Mouse (Mus musculus) limb, embryonic 10.5 days (tissue): ENCODE measurements at regions not wholly inside any gene's neighbourhood (a gene's known extent, or its start where the extent isn't known, plus 50 kb on each side); places are given as distances from the start of the nearest gene placed in this dataset.
"Not testable (repeated sequence)": the region's sequence is repeated elsewhere in the genome, so short reads cannot be mapped to it uniquely, and the experiment has no call there.

Experiments
- DNase-seq: peaks from one replicate; pipeline ENCODE4 v3.0.0-alpha.2; 2017; ENCODE audit warnings: low spot score
- H3K27ac ChIP-seq: fragments of 300-500 bp; sonication (generic); 2 replicates; pipeline ENCODE4 v1.5.1; 2016; ENCODE audit warnings: mild to moderate bottlenecking
- H3K27me3 ChIP-seq: fragments of 300-500 bp; sonication (generic); 2 replicates; pipeline ENCODE4 v1.6.1; 2016; ENCODE audit warnings: low read depth, mild to moderate bottlenecking; ENCODE audit not compliant: poor library complexity, severe bottlenecking
- H3K36me3 ChIP-seq: fragments of 300-500 bp; sonication (generic); 2 replicates; pipeline ENCODE4 v1.6.1; 2016; ENCODE audit warnings: mild to moderate bottlenecking, moderate library complexity
- H3K4me1 ChIP-seq: fragments of 300-500 bp; sonication (generic); 2 replicates; pipeline ENCODE4 v1.6.1; 2016
- H3K4me3 ChIP-seq: fragments of 300-500 bp; sonication (generic); 2 replicates; pipeline ENCODE4 v1.5.1; 2016; ENCODE audit warnings: mild to moderate bottlenecking, moderate library complexity
- H3K9me3 ChIP-seq: fragments of 300-500 bp; sonication (generic); replicated peaks from 2 replicates; pipeline ENCODE4 v1.6.1; 2016; ENCODE audit warnings: mild to moderate bottlenecking
- whole genome bisulfite sequencing: fragments of 180-500 bp; shearing (Covaris S2); methylation state at CpG from one replicate; pipeline ENCODE4 v1.1.7; 2016; 5-methylcytosine and 5-hydroxymethylcytosine counted together

- Histone ChIP-seq H3K4me3 (no peak overlapping the region), H3K27me3 (no peaks in the 10 kb centered on the region), H3K9me3 (no peaks in the 10 kb centered on the region), H3K4me1 (no peaks in the 10 kb centered on the region), H3K27ac (no peak overlapping the region), H3K36me3 (no peaks in the 10 kb centered on the region)
- DNase-seq = no peak
- WGBS = 77% methylated on average over 1 of the region's 1 CpGs
These were observed 358.5 kb upstream of the Pfkp start for GRCm38 (mm10) chr13:7007091-7007490.

- WGBS = 63% methylated on average over 10 of the region's 10 CpGs
- not testable (repeated sequence) for DNase-seq, H3K4me1 ChIP-seq, H3K4me3 ChIP-seq, H3K27ac ChIP-seq, H3K9me3 ChIP-seq, H3K27me3 ChIP-seq, H3K36me3 ChIP-seq
These were observed 350.1 kb upstream of the Pfkp start for GRCm38 (mm10) chr13:6998508-6999278.

GRCm38 (mm10) chr13:6998094-6998493, 349.5 kb upstream of the Pfkp start:
- Histone ChIP-seq H3K27me3 (no peaks in the 10 kb centered on the region), H3K4me1 (no peaks in the 10 kb centered on the region), H3K9me3 (no peaks in the 10 kb centered on the region), H3K4me3 (no peak overlapping the region), H3K27ac (no peak overlapping the region), H3K36me3 (no peaks in the 10 kb centered on the region)
- DNase-seq = no peak
- WGBS = 84% methylated on average over 9 of the region's 9 CpGs

GRCm38 (mm10) chr13:6992323-6992994, 343.9 kb upstream of the Pfkp start:
- Histone ChIP-seq H3K27ac (no peak overlapping the region), H3K9me3 (no peaks in the 10 kb centered on the region), H3K36me3 (no peaks in the 10 kb centered on the region), H3K27me3 (no peaks in the 10 kb centered on the region), H3K4me3 (no peak overlapping the region), H3K4me1 (no peaks in the 10 kb centered on the region)
- WGBS = 69% methylated on average over 12 of the region's 12 CpGs
- DNase-seq = no peak

- no peak overlapping the region for H3K4me3 ChIP-seq
- H3K9me3 ChIP-seq = no peaks in the 10 kb centered on the region
- H3K27me3 ChIP-seq = no peaks in the 10 kb centered on the region
- no peak overlapping the region for H3K27ac ChIP-seq
- no peaks in the 10 kb centered on the region for H3K36me3 ChIP-seq
- WGBS = 60% methylated on average over 2 of the region's 2 CpGs
- H3K4me1 ChIP-seq = no peaks in the 10 kb centered on the region
- no peak for DNase-seq
These were observed 343.1 kb upstream of the Pfkp start for GRCm38 (mm10) chr13:6991714-6992113.

GRCm38 (mm10) chr13:6985012-6985996, 336.7 kb upstream of the Pfkp start:
- Histone ChIP-seq H3K36me3 (no peaks in the 10 kb centered on the region), H3K27me3 (no peaks in the 10 kb centered on the region), H3K9me3 (no peaks in the 10 kb centered on the region), H3K4me3 (no peak overlapping the region), H3K4me1 (no peaks in the 10 kb centered on the region), H3K27ac (no peak overlapping the region)
- WGBS = 80% methylated on average over 23 of the region's 23 CpGs
- DNase-seq = no peak

GRCm38 (mm10) chr13:6955713-6956112, 307.1 kb upstream of the Pfkp start:
- H3K9me3 ChIP-seq = no peaks in the 10 kb centered on the region
- H3K27me3 ChIP-seq = no peaks in the 10 kb centered on the region
- no peak overlapping the region for H3K4me3 ChIP-seq
- WGBS = 86% methylated on average over 3 of the region's 3 CpGs
- H3K4me1 ChIP-seq = no peaks in the 10 kb centered on the region
- no peak overlapping the region for H3K27ac ChIP-seq
- no peaks in the 10 kb centered on the region for H3K36me3 ChIP-seq
- DNase-seq = no peak

- Histone ChIP-seq H3K4me1 (no peaks in the 10 kb centered on the region), H3K27ac (no peak overlapping the region), H3K27me3 (no peaks in the 10 kb centered on the region), H3K9me3 (no peaks in the 10 kb centered on the region), H3K36me3 (no peaks in the 10 kb centered on the region), H3K4me3 (no peak overlapping the region)
- no peak for DNase-seq
These were observed 275.6 kb upstream of the Pfkp start for GRCm38 (mm10) chr13:6924136-6924535.

GRCm38 (mm10) chr13:6922357-6922721, 273.8 kb upstream of the Pfkp start:
- DNase-seq = no peak
- Histone ChIP-seq H3K36me3 (no peaks in the 10 kb centered on the region), H3K9me3 (no peaks in the 10 kb centered on the region), H3K27me3 (no peaks in the 10 kb centered on the region), H3K4me3 (no peak overlapping the region), H3K27ac (no peak overlapping the region), H3K4me1 (no peaks in the 10 kb centered on the region)
- WGBS = 72% methylated on average over 2 of the region's 2 CpGs

- H3K9me3 ChIP-seq = no peaks in the 10 kb centered on the region
- DNase-seq = no peak
- no peak overlapping the region for H3K27ac ChIP-seq
- 71% methylated on average over 6 of the region's 6 CpGs for WGBS
- no peaks in the 10 kb centered on the region for H3K4me1 ChIP-seq
- no peaks in the 10 kb centered on the region for H3K36me3 ChIP-seq
- H3K4me3 ChIP-seq = no peak overlapping the region
- H3K27me3 ChIP-seq = no peaks in the 10 kb centered on the region
These were observed 273.2 kb upstream of the Pfkp start for GRCm38 (mm10) chr13:6921691-6922356.

- H3K27me3 ChIP-seq = no peaks in the 10 kb centered on the region
- H3K27ac ChIP-seq = no peak overlapping the region
- H3K4me3 ChIP-seq = no peak overlapping the region
- H3K36me3 ChIP-seq = no peaks in the 10 kb centered on the region
- H3K4me1 ChIP-seq = no peaks in the 10 kb centered on the region
- no peaks in the 10 kb centered on the region for H3K9me3 ChIP-seq
- DNase-seq = no peak
These were observed 257.4 kb upstream of the Pfkp start for GRCm38 (mm10) chr13:6906000-6906399.

- no peak for DNase-seq
- Histone ChIP-seq H3K27me3 (no peaks in the 10 kb centered on the region), H3K27ac (no peak overlapping the region), H3K36me3 (no peaks in the 10 kb centered on the region), H3K9me3 (no peaks in the 10 kb centered on the region), H3K4me1 (no peaks in the 10 kb centered on the region), H3K4me3 (no peak overlapping the region)
- 61% methylated on average over 2 of the region's 2 CpGs for WGBS
These were observed 253.1 kb upstream of the Pfkp start for GRCm38 (mm10) chr13:6901682-6902081.
